Mouse (Mus musculus) embryonic facial prominence, embryonic 12.5 days (tissue): ENCODE results near the gene Sh3d21. TPM values are rescaled to one million over a fixed set of nuclear protein-coding genes. Genes with fewer than 3 reads are reported as not detected.

Source experiments
- ATAC-seq: fragments of 200-750 bp; cut with Nextera tagmentation; 2 replicates; pipeline ENCODE4 v1.8.0; 2017; ENCODE audit not compliant: insufficient number of reproducible peaks, insufficient read depth, low FRiP score, low TSS enrichment
- H3K27ac ChIP-seq: fragments of 300-500 bp; sonication (generic); 2 replicates; pipeline ENCODE4 v1.5.1; 2016; ENCODE audit warnings: mild to moderate bottlenecking
- H3K27me3 ChIP-seq: fragments of 300-500 bp; sonication (generic); 2 replicates; pipeline ENCODE4 v1.6.1; 2016; ENCODE audit warnings: mild to moderate bottlenecking, moderate library complexity
- H3K36me3 ChIP-seq: fragments of 300-500 bp; sonication (generic); 2 replicates; pipeline ENCODE4 v1.6.1; 2016; ENCODE audit warnings: mild to moderate bottlenecking
- H3K4me1 ChIP-seq: fragments of 300-500 bp; sonication (generic); 2 replicates; pipeline ENCODE4 v1.6.1; 2016
- H3K4me2 ChIP-seq: fragments of 300-500 bp; sonication (generic); replicated peaks from 2 replicates; pipeline ENCODE4 v1.6.1; 2016; ENCODE audit warnings: mild to moderate bottlenecking, moderate library complexity
- H3K4me3 ChIP-seq: fragments of 300-500 bp; sonication (generic); 2 replicates; pipeline ENCODE4 v1.5.1; 2016; ENCODE audit warnings: mild to moderate bottlenecking
- H3K9ac ChIP-seq: fragments of 300-500 bp; sonication (generic); 2 replicates; pipeline ENCODE4 v1.6.1; 2016; ENCODE audit warnings: mild to moderate bottlenecking, moderate library complexity
- H3K9me3 ChIP-seq: fragments of 300-500 bp; sonication (generic); 2 replicates; pipeline ENCODE4 v1.6.1; 2016; ENCODE audit warnings: mild to moderate bottlenecking, moderate library complexity
- WGBS: fragments of 180-500 bp; shearing (Covaris S2); methylation state at CpG from one replicate; pipeline ENCODE4 v1.1.7; 2016; 5-methylcytosine and 5-hydroxymethylcytosine counted together
- polyA plus RNA-seq: library from polyadenylated mRNA; unstranded; fragments of >200 nt; fragmentation: Nextera tagmentation; extraction: Ambion mirVana; gene quantifications from 2 replicates; pipeline ENCODE4 v1.2.1, GENCODE M21; 2016

Sh3d21 gene
- polyA plus RNA-seq, 1 experiment from 2014 or later: 8.4 TPM

DNA sequence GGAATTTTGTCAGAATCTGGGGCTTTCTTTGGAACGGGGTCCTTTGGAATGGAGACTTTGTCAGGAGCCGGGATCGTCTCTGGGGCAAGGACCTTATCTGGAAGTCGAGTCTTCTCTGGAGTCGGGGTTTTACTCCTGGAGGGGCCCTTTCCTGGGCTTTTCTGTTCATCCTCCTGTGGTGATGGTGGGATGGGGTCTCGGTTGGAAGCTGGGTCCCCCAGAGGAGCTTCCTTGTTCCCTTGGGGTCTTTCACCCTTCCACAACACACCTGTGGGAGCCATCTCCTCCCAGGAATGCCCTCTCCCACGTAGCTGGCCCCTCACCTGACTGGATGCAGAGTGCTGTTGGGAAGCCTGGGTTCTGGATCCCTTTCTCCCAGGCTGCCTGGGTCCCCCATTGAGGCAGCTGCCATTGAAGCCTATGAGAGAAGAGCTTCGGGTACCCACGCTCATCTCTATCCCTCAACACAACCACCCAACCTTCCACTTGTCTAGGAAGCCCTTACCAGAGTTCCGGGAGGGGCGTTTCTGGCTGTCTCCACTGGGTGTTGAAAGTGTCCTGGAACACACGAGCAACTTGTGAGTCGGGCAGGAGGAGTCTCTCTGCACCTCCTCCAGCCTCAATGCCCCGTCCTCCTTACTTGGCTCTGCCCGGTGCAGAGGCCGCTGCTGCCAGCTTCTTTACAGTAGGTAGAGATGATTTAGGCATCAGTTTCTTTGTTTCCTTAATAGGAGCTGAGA is 11.4 kb downstream of the Sh3d21 start:
- no peak overlapping the region for H3K4me3 ChIP-seq
- H3K9ac ChIP-seq: 0 out of 2 replicates have a peak overlapping the region, but pooled peaks have one; percentile 11
- 81% methylated on average over 16 of the region's 16 CpGs for WGBS
- no peak overlapping the region for H3K4me2 ChIP-seq
- H3K9me3 ChIP-seq: no peaks in the 10 kb centered on the region
- peak overlapping the region; percentile 95; the same call in 1 of the 2 replicates for H3K27ac ChIP-seq
- H3K36me3 ChIP-seq: 0 out of 2 replicates have a peak, but pooled peaks cover 7% of the 10 kb centered on the region
- no peaks in the 10 kb centered on the region for H3K27me3 ChIP-seq
- peaks cover 46% of the 10 kb centered on the region for H3K4me1 ChIP-seq
- ATAC-seq: no peak

DNA sequence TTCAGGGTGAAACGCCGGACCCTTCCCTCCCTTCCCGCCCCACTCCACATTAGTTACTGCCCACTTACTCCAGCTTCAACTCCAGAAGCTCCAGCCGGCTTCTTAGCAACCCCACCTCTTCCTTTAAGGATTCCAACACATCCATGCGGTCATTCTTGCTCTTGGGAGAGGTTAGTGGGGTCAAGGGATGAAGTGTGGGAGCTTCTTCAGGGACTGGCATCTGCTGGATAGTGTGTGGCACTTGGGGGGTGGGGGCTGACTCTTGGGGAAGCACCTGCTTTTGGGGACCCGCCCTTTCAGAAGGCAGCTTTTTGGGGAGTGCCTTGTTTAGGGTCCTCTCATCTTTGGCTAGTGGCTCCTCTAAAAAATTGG is 12.4 kb downstream of the Sh3d21 start:
- H3K4me3 ChIP-seq: peak overlapping the region; percentile 55
- no peaks in the 10 kb centered on the region for H3K27me3 ChIP-seq
- peak overlapping the region; percentile 95 for H3K27ac ChIP-seq
- H3K9me3 ChIP-seq: no peaks in the 10 kb centered on the region
- H3K4me1 ChIP-seq: peaks cover 46% of the 10 kb centered on the region
- 0 out of 2 replicates have a peak, but pooled peaks cover 7% of the 10 kb centered on the region for H3K36me3 ChIP-seq
- peak overlapping the region; percentile 2; the same call in 1 of the 2 replicates for H3K9ac ChIP-seq
- peak overlapping the region; percentile 92 for H3K4me2 ChIP-seq
- 24% methylated on average over 6 of the region's 6 CpGs for WGBS
- ATAC-seq: no peak

DNA sequence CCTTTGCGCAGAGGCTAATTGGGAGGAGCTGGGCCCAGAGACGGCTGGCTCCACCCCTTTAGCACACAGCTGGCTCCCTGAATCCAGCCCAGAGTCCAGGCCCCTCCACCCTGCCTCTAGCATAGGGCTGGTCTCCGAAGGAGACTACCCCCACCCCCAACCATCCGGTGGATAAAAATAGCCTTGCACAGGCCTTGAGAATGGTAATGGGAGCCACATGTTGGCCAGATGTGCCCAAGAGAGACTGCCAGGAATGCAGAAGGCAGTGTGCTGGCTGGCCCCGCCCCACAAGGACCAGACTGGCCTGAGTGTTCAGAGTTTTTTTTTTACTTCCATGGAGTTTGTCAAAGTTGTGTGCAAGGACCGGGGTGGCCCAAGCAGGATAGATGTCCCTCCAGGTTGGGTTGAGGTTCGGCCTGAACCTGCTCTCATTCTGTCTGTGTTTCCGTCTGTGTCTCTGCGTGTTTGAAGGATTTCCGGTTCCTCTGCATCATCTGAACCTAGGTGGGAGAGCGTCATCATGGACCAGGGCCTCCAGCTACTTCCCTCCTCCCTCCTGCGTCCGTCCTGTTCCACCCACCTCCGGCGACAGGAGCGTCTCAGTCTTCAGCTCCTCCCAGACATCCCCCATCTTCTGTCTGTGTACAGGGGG is 12.9 kb downstream of the Sh3d21 start:
- ATAC-seq: peak; percentile 93
- H3K9me3 ChIP-seq: no peaks in the 10 kb centered on the region
- peaks cover 41% of the 10 kb centered on the region for H3K4me1 ChIP-seq
- H3K9ac ChIP-seq: peak overlapping the region; percentile 2; the same call in 1 of the 2 replicates
- 20% methylated on average over 16 of the region's 16 CpGs for WGBS
- H3K27me3 ChIP-seq: no peaks in the 10 kb centered on the region
- peak overlapping the region; percentile 95 for H3K27ac ChIP-seq
- peak overlapping the region; percentile 55 for H3K4me3 ChIP-seq
- 0 out of 2 replicates have a peak, but pooled peaks cover 7% of the 10 kb centered on the region for H3K36me3 ChIP-seq
- H3K4me2 ChIP-seq: peak overlapping the region; percentile 92

DNA sequence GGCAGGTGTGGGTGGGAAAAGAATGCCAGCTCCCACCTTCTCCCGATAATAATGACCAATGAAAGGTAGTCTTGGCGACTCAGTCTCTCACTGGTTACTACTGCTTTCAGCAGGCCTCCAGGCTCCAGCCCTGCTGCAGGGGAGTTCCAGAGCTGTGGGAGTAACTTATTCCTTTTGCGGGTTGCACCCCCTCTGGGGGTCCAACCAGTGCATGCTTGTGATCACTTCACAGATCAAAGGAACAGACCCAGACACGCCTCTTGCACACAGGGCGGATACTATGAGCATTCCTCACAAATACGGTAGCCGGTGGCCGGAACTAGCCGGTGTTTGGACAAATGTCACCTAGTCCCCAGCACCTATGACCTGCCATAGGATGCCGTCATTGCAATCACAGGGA is 13.5 kb downstream of the Sh3d21 start:
- Histone ChIP-seq H3K9me3 (no peaks in the 10 kb centered on the region), H3K9ac (no peak overlapping the region), H3K36me3 (0 out of 2 replicates have a peak, but pooled peaks cover 7% of the 10 kb centered on the region), H3K27me3 (no peaks in the 10 kb centered on the region), H3K4me2 (peak overlapping the region; percentile 92), H3K4me1 (peaks cover 38% of the 10 kb centered on the region), H3K4me3 (peak overlapping the region; percentile 55), H3K27ac (peak overlapping the region; percentile 95)
- WGBS: 15% methylated on average over 10 of the region's 10 CpGs
- ATAC-seq: no peak

DNA sequence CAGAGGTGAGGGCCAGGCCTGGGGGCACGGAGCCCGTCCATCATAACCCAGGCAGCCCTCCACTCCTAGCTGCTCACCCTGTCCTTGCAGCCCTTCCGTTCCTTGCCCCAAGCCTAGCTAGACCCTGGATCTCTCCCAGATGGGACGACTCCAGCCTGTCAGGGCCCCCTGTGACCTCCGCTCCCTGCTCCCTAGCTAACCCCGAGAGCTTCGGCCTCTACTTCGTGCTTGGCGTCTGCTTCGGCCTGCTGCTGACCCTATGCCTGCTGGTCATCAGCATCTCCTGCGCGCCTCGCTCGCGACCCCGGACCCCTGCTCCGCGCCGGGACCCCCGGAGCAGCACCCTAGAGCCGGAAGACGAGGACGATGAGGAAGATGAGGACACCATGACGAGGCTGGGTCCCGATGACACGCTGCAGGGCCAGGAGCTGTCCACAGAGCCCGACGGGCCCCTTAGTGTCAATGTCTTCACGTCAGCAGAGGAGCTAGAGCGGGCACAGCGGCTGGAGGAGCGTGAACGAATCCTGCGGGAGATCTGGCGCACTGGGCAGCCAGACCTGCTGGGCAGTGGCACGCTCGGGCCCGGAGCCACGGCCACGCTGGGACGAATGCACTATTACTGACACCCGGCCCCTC is 14.1 kb downstream of the Sh3d21 start:
- Histone ChIP-seq H3K36me3 (0 out of 2 replicates have a peak, but pooled peaks cover 7% of the 10 kb centered on the region), H3K27ac (peak overlapping the region; percentile 95), H3K9me3 (no peaks in the 10 kb centered on the region), H3K4me3 (peak overlapping the region; percentile 55), H3K9ac (peak overlapping the region; percentile 68), H3K4me1 (peaks cover 38% of the 10 kb centered on the region), H3K27me3 (no peaks in the 10 kb centered on the region), H3K4me2 (peak overlapping the region; percentile 92)
- WGBS: 9% methylated on average over 42 of the region's 42 CpGs
- ATAC-seq: no peak

DNA sequence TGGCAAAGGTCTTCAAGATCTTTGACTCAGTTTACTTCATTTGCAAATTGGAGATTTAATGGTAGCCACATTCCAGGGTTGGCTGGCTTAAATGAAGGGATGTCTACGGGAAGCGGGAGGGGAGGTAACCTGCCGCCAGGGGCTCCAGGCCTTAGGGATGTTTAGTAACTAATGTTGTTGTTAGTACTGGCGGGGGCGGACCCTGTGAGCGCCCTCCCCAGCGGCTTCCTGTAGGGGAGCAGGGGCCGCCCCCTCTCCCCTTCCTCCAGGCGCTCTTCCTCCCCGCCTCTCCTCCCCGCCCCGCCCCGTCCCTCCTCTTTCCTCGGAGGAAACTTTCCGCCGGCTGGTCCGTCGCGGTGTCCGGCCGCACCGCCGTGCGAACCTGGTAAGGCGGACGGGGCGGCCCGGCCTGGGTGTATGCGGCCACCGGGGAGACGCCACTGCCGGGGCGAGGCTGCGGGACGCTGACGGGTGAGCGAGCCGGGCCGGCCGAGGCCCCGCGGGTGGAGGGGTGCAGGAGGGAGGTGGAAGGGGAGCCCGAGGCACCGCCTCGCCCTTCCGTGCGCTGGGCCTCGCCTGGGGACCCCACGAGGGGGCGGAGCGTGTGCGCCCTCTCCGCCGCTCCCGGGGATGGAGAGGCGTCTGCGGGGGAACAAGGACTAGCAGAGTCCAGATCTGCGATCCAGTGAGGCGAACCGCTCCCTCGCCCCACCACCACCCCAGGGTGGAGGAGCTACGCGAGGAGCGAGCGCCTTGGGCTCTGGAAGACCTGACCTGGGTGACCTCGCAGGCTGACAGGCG is 14.9 kb downstream of the Sh3d21 start:
- H3K9ac ChIP-seq: peak overlapping the region; percentile 68
- peak overlapping the region; percentile 92 for H3K4me2 ChIP-seq
- ATAC-seq: peak; percentile 5; the same call in 1 of the 2 replicates
- peaks cover 38% of the 10 kb centered on the region for H3K4me1 ChIP-seq
- no peaks in the 10 kb centered on the region for H3K9me3 ChIP-seq
- 1% methylated on average over 59 of the region's 67 CpGs for WGBS
- H3K27me3 ChIP-seq: no peaks in the 10 kb centered on the region
- H3K4me3 ChIP-seq: peak overlapping the region; percentile 55
- peak overlapping the region; percentile 95 for H3K27ac ChIP-seq
- 0 out of 2 replicates have a peak, but pooled peaks cover 6% of the 10 kb centered on the region for H3K36me3 ChIP-seq

DNA sequence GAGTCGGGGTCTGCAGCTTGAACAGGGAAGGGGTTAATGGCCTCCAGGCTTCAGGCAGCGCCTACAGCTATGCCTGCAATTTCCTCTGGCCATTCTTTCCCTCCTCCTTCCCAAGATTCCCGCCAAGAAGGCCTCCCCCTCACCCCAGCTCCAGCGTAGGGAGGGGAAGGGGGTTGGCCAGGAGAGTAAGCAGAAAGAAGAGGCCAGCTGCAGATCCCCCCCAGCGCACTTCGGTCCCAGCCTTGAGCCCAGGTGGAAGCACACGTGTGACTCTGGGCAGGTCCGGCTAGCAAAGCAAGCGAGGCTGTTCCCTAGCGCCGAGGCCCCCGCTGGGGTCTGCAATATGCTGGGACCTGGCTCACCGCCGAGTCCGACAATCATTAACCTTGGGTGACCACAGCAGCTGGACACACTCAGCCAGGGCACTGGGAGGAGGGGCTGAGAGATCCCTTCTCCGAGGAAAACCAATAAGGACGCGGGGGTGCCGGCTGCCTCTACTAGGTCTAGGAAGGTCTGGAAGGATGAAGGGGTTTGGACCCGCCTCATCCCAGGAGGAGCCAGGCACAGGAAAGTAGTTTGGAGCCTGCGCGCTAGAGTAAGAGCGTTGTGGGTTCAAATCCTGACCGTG is 15.6 kb downstream of the Sh3d21 start, which contains the start of gene Eva1b:
Gene Eva1b, plus strand, starts transcription at position 212 of the 628 bp plus-strand sequence.
- Histone ChIP-seq H3K36me3 (0 out of 2 replicates have a peak, but pooled peaks cover 3% of the 10 kb centered on the region), H3K27me3 (no peaks in the 10 kb centered on the region), H3K4me3 (peak within 1 kb of the TSS; percentile 55), H3K9ac (peak within 1 kb of the TSS; percentile 68), H3K4me1 (peaks cover 38% of the 10 kb centered on the region), H3K9me3 (no peaks in the 10 kb centered on the region), H3K4me2 (peak within 1 kb of the TSS; percentile 92), H3K27ac (peak within 1 kb of the TSS; percentile 95)
- ATAC-seq: peak; percentile 7; the same call in 1 of the 2 replicates
- WGBS: 2% methylated on average over 24 of the region's 24 CpGs

DNA sequence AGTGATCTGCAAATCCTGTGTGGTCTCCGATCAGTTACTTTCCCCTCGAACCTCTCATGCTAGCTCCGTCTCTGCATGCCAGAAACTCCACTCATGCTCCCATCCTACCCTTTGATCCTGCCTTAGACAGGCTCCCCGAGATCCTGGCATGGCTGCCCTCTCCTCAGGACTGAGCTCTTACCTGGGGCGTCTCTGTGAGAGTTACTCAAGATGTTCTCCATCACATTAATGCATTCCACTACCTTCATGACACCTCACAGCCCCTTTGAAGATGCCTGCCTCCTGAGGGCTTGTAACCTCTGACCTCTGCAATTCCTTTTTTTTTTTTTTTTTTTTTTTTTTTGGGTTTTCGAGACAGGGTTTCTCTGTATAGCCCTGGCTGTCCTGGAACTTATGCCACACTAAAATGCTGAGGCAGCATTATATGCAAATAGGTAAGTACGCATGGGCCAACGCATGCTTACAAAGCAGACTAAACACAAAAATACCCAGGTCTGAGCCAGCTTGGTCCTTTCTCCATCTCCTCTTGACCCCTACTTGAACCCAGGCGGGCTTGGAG is 16.2 kb downstream of the Sh3d21 start:
- H3K4me2 ChIP-seq: peak overlapping the region; percentile 92
- H3K9me3 ChIP-seq: no peaks in the 10 kb centered on the region
- H3K4me3 ChIP-seq: peak overlapping the region; percentile 55; the same call in 1 of the 2 replicates
- H3K27ac ChIP-seq: peak overlapping the region; percentile 95
- H3K4me1 ChIP-seq: peaks cover 38% of the 10 kb centered on the region
- H3K27me3 ChIP-seq: no peaks in the 10 kb centered on the region
- ATAC-seq: no peak
- no peak overlapping the region for H3K9ac ChIP-seq
- H3K36me3 ChIP-seq: no peaks in the 10 kb centered on the region
- WGBS: 21% methylated on average over 9 of the region's 9 CpGs

DNA sequence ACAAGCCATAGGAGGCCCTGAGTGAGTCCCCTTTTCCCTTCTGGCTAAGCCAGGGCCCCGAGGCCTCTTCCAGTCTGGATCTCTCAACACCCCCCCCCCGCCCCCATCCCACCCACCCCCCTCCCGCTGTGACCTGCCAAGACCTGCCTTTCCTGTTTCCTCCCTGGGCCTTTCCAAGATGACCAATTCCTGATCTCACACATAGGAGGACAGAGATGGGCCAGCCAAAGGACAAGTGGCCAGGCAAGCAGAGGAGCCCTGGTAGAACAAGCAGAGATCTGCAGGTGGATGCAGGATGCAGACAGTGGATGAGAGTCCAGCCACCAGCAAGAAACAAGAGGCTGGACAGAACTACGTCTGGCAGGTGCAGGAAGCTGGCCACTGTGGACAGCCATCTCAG is 17.9 kb downstream of the Sh3d21 start:
- 37% methylated on average over 4 of the region's 4 CpGs for WGBS
- no peak overlapping the region for H3K4me2 ChIP-seq
- peaks cover 32% of the 10 kb centered on the region for H3K4me1 ChIP-seq
- ATAC-seq: no peak
- 0 out of 2 replicates have a peak, but pooled peaks cover 7% of the 10 kb centered on the region for H3K36me3 ChIP-seq
- H3K4me3 ChIP-seq: no peak overlapping the region
- H3K9ac ChIP-seq: no peak overlapping the region
- no peaks in the 10 kb centered on the region for H3K9me3 ChIP-seq
- H3K27ac ChIP-seq: no peak overlapping the region
- no peaks in the 10 kb centered on the region for H3K27me3 ChIP-seq

DNA sequence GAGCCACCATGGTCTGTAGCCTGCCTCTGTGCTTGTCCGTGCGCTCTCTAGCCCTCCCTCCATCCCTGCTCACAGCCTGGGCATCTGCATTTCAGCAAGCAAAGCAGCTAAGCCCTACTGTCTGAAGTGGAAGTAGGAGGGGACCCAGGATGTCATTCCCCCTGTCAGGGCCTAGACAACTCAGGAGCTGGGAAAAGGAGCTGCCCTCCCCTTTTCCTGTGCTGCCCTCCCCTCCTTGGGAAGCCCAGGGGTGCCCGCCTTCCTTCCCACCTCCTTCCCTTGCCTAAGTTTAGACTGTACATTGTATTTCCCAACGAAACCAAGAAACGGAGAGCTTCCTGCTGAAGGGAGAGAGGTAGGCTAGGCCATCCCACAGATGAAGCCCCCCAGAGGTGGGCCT is 22.3 kb downstream of the Sh3d21 start:
- WGBS: 59% methylated on average over 5 of the region's 5 CpGs
- Histone ChIP-seq H3K27me3 (no peaks in the 10 kb centered on the region), H3K4me1 (0 out of 2 replicates have a peak, but pooled peaks cover 5% of the 10 kb centered on the region), H3K36me3 (peaks cover 48% of the 10 kb centered on the region), H3K4me2 (no peak overlapping the region), H3K9me3 (no peaks in the 10 kb centered on the region), H3K4me3 (no peak overlapping the region), H3K27ac (peak overlapping the region; percentile 37), H3K9ac (no peak overlapping the region)
- no peak for ATAC-seq
